Mouse (Mus musculus): ENCODE data around the gene Ralgapa2.

Ralgapa2 gene

DNA sequence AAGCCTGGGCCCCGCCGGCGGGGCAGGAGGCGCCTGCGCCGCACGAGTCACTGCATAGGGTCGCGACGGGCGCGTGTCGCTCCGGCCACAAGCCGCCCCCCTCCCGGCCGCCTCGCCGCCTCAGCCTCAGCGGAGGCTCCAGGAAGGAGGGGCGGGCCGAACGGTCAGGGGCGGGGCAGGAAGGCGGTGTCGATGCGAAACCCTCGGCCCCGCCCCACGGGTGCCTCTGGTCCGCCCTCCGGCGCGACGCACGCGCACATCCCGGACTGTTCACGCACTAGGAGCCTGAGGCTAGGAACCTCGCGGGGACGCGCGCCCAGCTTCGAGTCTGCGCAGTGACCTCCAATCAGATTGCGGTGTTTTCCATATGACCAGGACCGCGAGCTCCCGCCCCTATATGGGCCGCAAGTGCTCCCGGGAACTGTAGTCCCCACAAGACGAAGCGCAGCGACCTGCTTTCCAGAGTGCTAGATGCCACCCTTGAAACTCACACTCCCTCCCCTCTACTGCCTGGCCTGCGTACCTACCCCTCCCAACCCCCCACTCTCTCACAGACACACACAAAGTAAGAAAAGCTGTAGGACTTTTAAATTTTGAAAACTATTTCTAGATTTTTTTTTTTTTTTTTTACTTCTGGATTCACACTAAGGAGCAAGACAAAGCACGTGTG, at the start of gene Ralgapa2:
Ralgapa2 (minus strand) TSS at position 434 of the 670 bp plus-strand sequence.
- DNase-seq, result peak; percentile 100

DNA sequence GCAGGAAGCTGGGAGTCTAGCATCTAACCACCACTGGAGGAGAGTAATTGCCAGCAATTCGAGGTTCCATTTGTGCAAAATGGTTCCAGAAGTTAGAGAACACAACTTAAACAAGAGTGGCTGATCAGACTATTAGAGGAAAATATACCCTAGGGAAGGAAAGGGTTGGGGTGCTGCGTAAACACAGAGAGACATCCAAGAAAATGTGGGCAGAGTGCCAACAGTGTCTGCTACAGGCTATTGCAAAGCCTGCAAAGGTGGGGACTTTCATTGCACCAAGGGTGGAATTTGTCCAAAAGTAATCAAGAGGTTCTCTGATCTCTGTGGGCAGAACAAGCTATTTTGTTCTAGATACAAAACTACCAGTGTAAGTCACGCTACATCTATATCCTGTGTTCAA, 49.4 kb upstream of the Ralgapa2 start:
- DNase-seq, result no peak

DNA sequence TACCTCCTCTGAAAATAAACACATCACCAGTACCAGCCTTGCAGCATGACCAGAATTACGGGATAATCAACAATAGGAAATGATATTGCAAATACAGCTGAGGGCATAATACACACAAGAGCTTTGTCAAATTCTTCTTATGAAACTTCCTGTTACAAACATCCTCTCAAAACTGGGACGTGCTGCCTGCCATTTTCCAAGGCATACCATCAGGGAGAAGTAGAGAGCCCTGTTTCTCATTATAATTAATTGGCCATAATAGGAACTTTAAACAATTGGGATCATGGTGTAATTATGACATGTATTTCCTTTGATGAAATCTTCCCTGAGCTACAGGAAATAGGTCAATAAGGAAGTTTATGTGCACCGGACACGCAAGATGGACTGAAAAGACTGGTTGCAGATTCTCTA, 48.5 kb upstream of the Ralgapa2 start:
- DNase-seq, result no peak

DNA sequence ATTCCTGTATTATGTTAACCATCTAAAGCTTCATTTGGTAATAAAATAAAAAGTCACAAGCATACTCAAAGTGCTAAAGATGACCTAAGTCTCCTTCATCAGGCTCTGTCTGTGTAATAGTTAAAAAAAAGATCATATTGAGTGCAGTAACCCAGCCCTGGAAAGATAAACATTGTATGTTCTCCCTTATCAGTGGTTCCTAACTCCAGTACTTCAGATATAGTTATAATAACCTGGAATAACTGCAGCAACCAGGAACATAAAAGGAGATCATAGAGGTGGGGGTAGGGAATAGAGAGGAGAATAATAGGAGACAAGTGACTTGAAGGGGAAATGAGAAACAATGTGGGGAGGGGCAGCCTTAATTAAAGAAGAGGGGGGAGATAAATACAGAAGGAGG, 44.0 kb upstream of the Ralgapa2 start:
- DNase-seq, result no peak

DNA sequence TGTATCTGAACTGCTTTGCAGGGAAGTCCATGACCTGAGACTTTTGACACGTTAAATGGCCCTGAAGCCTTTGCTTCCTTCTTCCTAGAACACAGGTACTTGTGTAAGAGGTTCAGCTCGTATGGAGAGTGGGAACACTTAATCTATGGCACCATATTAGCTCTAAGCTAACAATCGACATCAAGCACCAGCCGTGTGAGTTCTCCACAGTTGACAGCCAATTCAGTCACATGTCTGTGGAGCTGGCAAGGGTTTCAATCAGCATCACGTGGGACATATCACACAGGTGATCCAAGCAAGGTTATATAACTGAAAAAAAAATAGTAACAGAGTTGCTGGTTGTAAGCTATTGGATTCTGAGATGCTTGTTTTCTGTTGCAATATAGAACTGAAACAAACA, 43.2 kb upstream of the Ralgapa2 start:
- DNase-seq, result no peak

DNA sequence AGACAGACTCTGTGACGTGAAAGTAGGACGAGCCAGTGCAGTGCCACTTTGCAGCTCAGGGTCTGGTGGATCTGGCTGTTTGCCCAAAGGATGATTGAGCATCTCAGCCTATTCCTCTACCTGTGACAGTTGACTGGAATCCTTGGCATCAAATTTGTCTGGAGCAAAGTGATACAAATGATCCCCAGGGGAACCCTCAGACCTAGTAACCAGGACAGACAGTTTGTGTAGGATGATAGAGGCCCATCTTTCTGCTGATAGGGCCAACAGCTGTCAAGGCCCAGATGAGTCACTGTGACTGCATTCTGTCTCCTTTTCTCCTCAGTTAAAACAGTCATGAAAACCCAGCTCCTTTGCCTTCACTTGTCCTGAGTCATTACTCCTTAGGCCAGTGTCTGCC, 41.6 kb upstream of the Ralgapa2 start:
- no peak for DNase-seq

DNA sequence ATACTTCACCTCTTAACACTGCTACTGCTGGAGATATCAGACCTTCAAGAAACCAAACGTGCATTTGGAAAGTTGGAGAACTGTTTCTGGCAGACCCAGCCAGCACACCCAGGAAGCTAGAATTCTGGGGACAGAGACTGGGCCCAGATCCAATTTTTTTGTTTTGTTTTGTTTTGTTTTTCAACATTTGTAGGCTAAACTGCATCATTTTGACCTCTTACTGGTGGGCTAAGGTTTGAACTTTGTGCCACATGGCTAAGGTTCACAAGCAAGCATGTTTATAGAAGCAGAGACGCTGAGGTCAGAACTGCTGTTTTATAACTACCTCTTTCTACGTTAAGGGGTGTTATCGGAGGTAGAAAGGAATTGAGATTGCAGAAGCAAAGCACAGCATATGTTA, 39.7 kb upstream of the Ralgapa2 start:
- no peak for DNase-seq

DNA sequence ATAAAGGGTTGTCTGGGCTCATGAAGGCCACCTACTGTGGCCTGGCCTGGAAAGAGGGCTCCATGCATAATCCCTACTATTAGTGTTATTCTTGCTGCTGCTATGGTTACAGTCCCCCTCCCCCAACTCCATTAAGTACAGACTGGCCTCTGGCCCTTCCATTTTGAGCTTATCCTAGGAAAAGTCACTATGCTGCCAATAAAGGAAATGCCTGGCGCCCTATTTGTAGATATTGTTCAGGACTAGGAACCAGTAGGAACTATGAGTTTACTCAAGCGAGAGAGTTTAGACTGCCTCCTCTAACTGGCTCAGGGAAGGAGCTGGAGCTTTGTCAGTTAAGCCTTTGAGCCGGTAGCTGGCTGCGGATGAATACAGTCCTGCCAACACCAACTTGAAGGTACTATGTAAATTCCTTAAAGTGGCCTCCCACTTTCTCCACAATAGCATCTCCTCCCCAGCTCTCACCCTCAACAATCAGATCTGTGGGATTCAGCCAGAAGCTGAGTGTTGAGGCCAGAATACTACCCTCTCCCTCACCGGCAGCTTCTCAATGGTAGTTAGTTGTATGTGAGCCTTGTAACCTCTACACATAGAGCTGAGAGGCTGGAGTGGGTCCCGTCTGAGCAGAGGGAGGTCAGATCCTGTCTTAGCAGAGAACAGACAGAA, 37.1 kb upstream of the Ralgapa2 start:
- DNase-seq, result peak; percentile 9

DNA sequence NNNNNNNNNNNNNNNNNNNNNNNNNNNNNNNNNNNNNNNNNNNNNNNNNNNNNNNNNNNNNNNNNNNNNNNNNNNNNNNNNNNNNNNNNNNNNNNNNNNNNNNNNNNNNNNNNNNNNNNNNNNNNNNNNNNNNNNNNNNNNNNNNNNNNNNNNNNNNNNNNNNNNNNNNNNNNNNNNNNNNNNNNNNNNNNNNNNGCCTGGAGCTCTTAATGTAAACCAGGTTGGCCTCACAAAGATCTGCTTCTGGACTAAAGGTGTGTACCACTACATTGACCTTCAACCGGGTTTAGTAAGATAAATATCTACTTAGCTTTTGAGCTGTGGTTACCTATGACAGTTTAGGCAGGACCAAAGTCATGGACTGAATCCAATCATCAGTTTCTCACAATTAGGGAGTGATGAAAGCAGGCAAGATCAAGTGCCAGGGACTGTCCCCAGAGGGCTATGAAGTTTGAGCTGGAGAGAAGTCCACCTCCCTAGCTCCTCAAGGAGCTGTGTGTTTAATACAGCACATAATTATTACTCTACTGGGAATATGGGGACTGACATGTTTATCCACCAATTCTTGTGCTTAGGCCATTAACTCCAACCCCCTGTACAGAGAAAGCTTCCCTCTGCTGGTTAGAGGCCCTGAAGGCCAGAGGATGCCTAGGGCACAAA, 32.1 kb upstream of the Ralgapa2 start:
- DNase-seq, result no peak

DNA sequence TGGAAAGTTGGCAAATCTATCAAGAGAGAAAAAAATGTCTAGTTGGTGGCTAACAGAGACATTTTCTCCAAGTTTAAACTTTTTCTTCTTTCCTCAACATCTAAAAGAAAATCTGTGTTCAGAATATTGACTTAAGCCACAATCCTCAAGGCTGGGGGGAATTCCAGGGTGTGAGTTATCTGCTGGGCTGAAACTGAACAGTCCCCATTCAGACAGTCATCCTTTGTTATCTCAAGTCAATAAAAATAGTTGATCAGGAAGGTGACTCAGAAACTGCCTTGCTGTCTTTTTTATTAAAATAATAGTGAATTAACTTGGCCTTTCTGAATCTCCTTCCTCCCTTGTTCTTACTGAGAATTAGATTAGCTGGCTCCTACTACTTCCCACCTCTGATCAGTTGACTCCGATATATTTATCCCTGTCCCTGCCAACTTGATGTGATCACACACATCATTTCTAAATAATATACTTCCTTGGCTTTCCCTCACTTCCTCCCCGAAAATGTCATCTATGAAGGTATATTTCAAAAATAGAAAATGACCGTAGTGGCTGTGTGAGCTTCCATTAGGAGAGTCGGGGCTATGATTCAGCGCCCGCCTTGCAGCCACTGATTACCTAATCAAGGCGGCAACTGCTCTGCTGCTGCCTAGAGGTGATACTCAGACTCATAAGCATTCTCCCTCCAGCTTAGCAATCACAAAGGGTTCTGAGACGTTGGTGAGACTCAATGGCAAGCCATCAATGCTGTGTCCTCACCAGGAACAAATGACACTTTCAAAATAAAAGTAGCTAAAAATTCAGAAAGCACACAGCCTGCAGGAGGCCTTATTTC, 21.2 kb upstream of the Ralgapa2 start:
- DNase-seq, result no peak

DNA sequence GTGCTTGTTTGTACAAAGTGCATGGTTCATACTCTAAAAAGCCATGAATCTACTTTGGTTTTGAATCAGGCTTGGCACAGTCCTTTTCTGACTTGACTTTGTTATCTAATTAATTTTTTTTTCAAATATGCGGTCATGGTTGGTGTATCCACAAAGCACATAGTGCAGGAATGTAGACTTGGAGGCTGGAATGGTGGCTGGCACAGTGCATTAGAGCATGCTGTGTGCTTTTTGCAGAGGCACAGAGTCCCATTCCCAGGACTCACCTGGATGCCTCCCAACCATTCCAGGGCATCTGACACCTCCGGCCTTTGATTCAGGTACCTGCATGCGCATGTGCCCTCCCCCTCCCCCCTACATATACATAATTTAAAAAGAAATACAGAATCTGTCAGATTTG, 20.3 kb upstream of the Ralgapa2 start:
- no peak for DNase-seq

DNA sequence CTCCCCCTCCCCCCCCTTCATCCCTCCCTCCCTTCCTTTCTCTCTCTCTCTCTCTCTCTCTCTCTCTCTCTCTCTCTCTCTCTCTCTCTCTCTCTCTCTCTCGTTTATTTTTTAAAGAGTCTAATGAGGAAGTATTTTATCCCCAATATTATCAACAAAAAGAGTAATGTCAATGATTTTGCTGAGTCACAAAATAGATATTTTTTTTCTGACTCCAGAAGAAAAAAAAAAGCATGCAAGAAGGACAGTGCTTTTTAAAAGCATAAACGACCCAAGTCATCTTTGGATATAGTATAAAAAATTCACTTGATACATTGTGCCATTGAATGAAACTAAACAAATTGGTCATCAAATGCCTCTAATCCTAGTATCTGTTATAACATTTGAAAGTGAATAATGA, 13.3 kb upstream of the Ralgapa2 start:
- no peak for DNase-seq

DNA sequence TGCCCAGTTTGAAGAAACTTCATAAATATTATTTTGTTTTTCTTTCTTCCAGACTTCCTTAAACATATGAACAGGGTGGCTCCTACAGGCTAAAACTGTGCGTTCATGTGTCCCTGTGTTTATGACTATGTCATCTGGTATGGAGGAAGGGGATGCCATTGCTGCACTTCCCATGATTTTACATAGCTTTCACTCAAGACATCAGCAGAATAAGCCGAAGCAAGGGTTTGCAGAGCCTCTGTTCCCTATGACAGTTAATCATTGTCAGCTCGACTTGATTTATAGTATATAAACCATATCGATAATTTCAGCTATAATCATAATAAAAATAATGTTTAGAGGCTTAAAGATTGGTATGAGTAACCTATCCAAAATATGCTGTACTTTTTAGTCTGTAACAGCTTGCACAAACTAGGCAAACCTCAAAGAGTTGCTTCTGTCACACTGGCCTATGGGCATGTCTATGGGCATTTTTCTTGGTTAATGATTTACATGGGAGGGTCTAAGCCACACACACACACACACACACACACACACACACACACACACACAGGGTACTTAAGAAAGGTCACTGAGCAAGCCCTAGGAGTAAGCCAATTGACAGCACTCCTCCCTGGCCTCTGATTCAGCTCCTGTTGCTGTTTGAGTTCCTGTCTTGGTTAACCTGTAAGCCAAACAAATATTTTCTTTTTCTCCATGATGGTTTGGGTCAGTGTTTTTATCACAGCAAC, 12.7 kb upstream of the Ralgapa2 start:
- no peak for DNase-seq

DNA sequence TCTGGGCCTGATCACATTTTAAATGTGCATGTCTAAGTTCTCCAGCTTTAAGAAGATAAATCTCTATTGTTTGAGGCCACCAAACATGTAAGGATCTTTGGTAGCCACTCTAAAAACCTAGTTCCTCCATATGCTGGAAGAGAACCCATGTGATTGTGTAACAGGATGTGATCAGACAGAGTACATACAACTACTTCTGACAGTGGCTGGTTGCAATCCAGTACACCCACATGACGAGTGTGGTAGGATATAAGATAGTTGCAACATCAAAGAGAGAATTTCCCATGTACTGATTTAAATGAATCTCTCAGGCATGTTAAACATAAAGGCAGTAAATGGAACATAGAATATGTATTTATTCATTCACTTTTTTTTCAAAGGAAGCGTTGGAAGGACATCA, 4.8 kb upstream of the Ralgapa2 start:
- DNase-seq, result no peak

DNA sequence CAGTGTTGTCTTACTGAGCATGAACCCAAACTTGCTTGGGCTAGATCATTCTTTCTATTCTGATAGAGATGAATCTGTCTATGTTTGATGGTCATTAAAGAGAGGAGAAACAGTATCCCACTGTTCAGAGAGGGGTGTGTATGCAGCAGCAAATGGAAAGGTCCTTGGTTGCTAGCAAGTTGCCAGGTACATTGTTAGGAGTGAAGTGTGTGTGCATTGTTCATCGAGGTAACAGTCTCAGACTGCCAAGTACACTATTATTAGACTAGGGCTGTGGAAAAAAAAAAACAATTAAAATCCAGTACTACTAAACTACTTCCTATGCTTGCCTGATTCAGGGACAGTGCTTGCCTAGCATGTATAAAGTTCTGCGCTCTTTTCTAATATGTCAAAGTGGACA, 2.9 kb upstream of the Ralgapa2 start:
- no peak for DNase-seq

DNA sequence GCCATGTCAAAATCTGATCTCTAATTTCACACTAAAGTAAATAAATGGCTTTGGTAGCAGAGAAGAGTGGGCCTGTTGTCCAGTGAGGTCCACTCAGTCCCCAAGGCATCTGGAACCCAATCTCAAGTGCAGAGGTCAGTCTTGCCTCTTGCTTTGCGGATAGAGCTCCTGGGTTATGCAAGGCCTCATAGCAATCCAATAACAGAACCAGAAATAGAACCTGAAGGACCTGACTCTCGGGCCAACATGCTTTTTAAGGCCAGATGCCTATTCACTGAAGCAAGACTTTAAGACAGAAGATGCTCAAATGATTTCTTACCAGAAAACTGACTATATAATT, 407 bp upstream of the Ralgapa2 start:
- peak; percentile 61 for DNase-seq

DNA sequence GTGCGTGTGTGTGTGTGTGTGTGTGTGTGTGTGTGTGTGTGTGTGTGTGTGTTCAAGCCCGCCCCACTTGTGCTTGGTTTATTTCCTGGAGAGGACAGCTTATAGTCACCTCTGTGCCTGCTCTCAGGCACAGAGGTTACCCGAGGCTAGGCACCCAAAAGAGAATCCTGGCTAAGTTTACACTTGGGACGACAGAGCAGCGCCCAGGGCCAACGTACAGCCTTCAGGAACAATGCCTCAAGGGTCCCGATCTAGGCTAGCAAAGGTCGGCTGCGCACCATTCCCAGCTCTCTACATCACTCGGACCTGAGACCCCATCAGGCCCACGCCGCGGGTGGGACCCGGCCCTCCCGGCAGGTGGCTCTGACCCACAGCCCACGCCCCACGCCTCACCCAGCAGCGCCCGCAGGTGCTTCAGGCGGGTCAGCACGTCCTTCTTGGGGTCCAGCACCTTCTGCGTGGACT, 711 bp downstream of the Ralgapa2 start:
- no peak for DNase-seq

DNA sequence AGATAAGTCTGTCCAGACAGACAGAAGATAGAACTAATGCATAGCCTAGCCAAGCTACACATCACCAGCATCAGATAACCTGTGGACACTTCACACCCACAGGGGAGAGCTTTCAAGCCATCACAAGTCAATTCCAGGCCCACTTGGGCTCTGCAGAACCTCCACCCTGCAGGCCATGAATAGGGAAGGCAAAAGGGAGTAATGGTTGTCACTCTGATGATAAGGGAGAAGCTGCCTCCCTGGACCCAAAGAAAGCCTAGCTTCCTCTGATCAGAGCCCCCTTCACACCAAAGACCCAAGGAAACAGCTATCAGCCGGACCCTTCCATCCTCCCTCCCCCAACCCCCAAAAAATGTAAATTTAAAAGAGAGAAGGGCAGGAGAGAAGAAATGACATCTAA, 1.4 kb downstream of the Ralgapa2 start:
- peak; percentile 27 for DNase-seq

DNA sequence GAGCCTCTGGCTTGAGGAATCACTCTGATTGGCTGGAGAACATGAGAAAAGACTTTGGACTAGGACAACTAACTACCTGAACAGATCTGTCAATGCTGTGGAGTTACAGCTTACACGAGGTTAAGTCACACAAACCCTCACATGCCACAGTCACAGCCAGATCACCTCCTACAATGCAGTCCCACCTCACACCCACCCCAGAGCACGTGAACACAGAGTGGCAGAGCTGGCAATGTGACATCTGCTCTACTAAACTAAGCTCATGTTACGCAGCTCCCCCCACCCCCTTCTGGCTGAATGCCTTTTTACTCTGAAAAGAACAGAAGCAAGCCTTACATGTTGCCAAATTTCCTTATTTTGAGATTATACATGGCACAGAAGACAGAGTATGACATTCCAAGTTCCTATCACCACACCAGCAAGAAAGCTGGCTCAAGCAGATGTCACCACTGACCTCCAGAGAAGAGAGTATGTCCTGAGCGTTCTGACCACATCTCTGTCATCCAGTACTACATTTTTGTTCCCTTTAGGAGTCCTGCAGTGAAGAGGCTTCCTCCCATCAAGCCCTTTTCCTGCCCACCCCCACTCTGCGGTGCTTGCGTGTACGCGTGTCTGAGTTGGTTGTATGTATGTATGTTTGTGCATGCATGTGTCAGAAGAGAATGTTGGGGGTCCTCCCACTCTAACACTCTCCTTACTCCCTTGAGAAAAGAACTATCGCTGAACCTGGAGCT, 9.4 kb downstream of the Ralgapa2 start:
- no peak for DNase-seq

DNA sequence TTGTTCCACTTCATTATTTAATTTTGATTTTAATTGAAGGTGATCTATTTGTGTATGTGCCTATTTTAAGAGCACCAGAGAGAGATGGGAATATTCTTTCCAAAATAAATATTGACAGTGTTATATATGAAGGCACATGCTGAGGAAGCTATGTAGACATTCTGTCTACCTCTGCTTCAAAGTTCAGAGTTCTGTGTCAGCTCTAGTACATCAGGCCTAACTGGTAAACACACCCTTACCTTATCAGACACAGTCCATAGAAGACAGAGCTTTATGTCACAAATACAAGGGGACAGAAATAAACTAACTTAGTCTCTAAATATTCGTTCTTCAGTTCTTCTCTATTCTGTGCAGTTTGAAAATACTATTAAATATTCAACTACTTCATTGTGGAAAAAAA, 12.1 kb downstream of the Ralgapa2 start:
- DNase-seq, result no peak

DNA sequence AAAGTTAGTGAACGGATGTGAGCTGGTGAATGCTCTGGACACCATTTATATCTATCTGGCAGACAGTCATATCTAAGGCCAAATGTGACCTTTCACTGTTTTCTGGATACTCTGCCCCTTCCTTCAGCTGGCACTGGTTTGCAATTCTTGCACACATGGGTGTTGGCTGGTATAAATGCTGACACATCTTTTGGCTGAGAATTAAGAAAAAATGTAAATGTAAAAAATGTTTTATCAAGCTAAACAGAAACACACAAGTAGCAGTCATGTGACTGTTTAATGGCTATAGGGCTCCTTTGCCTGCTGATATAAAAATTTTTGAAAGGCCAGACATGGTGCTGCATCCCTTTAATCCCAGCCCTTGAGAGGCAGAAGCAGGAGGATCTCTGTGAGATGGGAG, 13.0 kb downstream of the Ralgapa2 start:
- no peak for DNase-seq

DNA sequence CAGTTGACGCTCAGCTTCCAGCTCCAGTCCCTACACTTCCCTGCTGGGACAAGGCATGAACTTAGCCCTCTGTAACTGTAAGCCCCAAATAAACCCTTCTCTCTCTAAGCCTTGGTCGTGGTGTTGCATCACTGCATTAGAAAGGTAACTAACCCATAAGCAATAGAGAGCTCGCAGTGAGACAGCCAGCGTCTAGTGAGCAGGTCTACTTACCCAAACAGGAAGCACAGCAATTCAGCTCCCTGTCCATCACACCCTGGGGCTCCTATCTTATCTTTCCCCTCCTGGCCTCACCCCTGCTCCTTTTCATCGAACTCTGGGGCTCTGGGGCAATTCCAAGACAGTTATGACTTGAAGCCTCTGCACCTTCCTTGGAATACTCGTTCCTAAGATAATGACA, 13.8 kb downstream of the Ralgapa2 start:
- DNase-seq, result no peak
